Mouse (Mus musculus) neural tube, embryonic 11.5 days (tissue): ENCODE results near the gene Rrbp1. TPM values are rescaled to one million over a fixed set of nuclear protein-coding genes. Genes with fewer than 3 reads are reported as not detected.

Experiments
- ATAC-seq: fragments of 200-750 bp; cut with Nextera tagmentation; 2 replicates; pipeline ENCODE4 v1.8.0; 2017; ENCODE audit warnings: moderate number of reproducible peaks, mild to moderate bottlenecking, moderate TSS enrichment, moderate library complexity; ENCODE audit not compliant: insufficient read depth, low FRiP score, low TSS enrichment
- DNase-seq: peaks from one replicate; pipeline ENCODE4 v3.0.0-alpha.2; 2015; ENCODE audit warnings: low spot score
- H3K27ac ChIP-seq: fragments of 300-500 bp; sonication (generic); 2 replicates; pipeline ENCODE4 v1.5.1; 2014; ENCODE audit warnings: low read depth, mild to moderate bottlenecking, low read length
- H3K27me3 ChIP-seq: fragments of 300-500 bp; sonication (generic); 2 replicates; pipeline ENCODE4 v1.6.1; 2014; ENCODE audit warnings: mild to moderate bottlenecking, low read length, mixed read lengths; ENCODE audit not compliant: control insufficient read depth, insufficient read depth
- H3K36me3 ChIP-seq: fragments of 300-500 bp; sonication (generic); 2 replicates; pipeline ENCODE4 v1.6.1; 2014; ENCODE audit warnings: mild to moderate bottlenecking, low read length, moderate library complexity, mixed read lengths; ENCODE audit not compliant: control insufficient read depth, insufficient read depth
- H3K4me1 ChIP-seq: fragments of 300-500 bp; sonication (generic); 2 replicates; pipeline ENCODE4 v1.6.1; 2014; ENCODE audit warnings: low read length, mixed read lengths; ENCODE audit not compliant: control insufficient read depth, insufficient read depth
- H3K4me2 ChIP-seq: fragments of 300-500 bp; sonication (generic); 2 replicates; pipeline ENCODE4 v1.6.1; 2014; ENCODE audit warnings: low read depth, mild to moderate bottlenecking, moderate library complexity
- H3K4me3 ChIP-seq: fragments of 300-500 bp; sonication (generic); 2 replicates; pipeline ENCODE4 v1.5.1; 2014; ENCODE audit warnings: low read depth, low read length
- H3K9ac ChIP-seq: fragments of 300-500 bp; sonication (generic); 2 replicates; pipeline ENCODE4 v1.6.1; 2014; ENCODE audit warnings: mild to moderate bottlenecking, low read length
- H3K9me3 ChIP-seq: fragments of 300-500 bp; sonication (generic); 2 replicates; pipeline ENCODE4 v1.6.1; 2016; ENCODE audit warnings: low read length; ENCODE audit not compliant: control insufficient read depth
- WGBS: fragments of 180-500 bp; shearing (Covaris S2); extraction: QIAGEN DNeasy Blood & Tissue Kit; methylation state at CpG from one replicate; pipeline ENCODE4 v1.1.7; 2014; 5-methylcytosine and 5-hydroxymethylcytosine counted together
- polyA plus RNA-seq: library from polyadenylated mRNA; unstranded; fragments of >200 nt; fragmentation: Nextera tagmentation; extraction: Ambion mirVana; gene quantifications from 2 replicates; pipeline ENCODE4 v1.2.1, GENCODE M21; 2014

The Rrbp1 gene
- polyA plus RNA-seq, 1 experiment from 2014 or later, result 38.8 TPM

- H3K9me3 ChIP-seq, result no peaks in the 10 kb centered on the region
- no peak within 1 kb of the TSS for H3K9ac ChIP-seq
- no peak within 1 kb of the TSS for H3K4me3 ChIP-seq
- H3K27me3 ChIP-seq, result no peaks in the 10 kb centered on the region
- no peaks in the 10 kb centered on the region for H3K36me3 ChIP-seq
- no peaks in the 10 kb centered on the region for H3K4me1 ChIP-seq
- no peak within 1 kb of the TSS for H3K27ac ChIP-seq
- 89% methylated on average over 2 of the region's 2 CpGs for WGBS
- no peak within 1 kb of the TSS for H3K4me2 ChIP-seq
- DNase-seq, result no peak
- ATAC-seq, result no peak
These were observed 21.6 kb upstream of the Rrbp1 start, which contains the start of gene Banf2 for GRCm38 (mm10) chr2:144032664-144033063. Gene Banf2 (plus strand): TSS chr2:144033059.

GRCm38 (mm10) chr2:144030791-144031190 is 19.7 kb upstream of the Rrbp1 start:
- 89% methylated on average over 7 of the region's 7 CpGs for WGBS
- Histone ChIP-seq H3K27me3 (no peaks in the 10 kb centered on the region), H3K9me3 (no peaks in the 10 kb centered on the region), H3K36me3 (no peaks in the 10 kb centered on the region), H3K4me1 (no peaks in the 10 kb centered on the region), H3K4me3 (no peak overlapping the region), H3K9ac (no peak overlapping the region), H3K27ac (no peak overlapping the region), H3K4me2 (no peak overlapping the region)
- DNase-seq (no peak), ATAC-seq (no peak)

GRCm38 (mm10) chr2:144026456-144026855 is 15.4 kb upstream of the Rrbp1 start:
- no peak overlapping the region for H3K9ac ChIP-seq
- no peaks in the 10 kb centered on the region for H3K36me3 ChIP-seq
- DNase-seq, result no peak
- H3K27me3 ChIP-seq, result no peaks in the 10 kb centered on the region
- H3K4me3 ChIP-seq, result no peak overlapping the region
- WGBS, result 81% methylated on average over 4 of the region's 4 CpGs
- no peaks in the 10 kb centered on the region for H3K9me3 ChIP-seq
- no peak for ATAC-seq
- H3K27ac ChIP-seq, result no peak overlapping the region
- H3K4me2 ChIP-seq, result no peak overlapping the region
- no peaks in the 10 kb centered on the region for H3K4me1 ChIP-seq

- H3K4me1 ChIP-seq, result no peaks in the 10 kb centered on the region
- H3K27ac ChIP-seq, result no peak overlapping the region
- DNase-seq, result no peak
- no peak overlapping the region for H3K4me2 ChIP-seq
- no peaks in the 10 kb centered on the region for H3K36me3 ChIP-seq
- no peak overlapping the region for H3K9ac ChIP-seq
- H3K4me3 ChIP-seq, result no peak overlapping the region
- 93% methylated on average over 9 of the region's 9 CpGs for WGBS
- no peaks in the 10 kb centered on the region for H3K27me3 ChIP-seq
- no peak for ATAC-seq
- H3K9me3 ChIP-seq, result no peaks in the 10 kb centered on the region
These were observed 14.3 kb upstream of the Rrbp1 start for GRCm38 (mm10) chr2:144025361-144025760.

DNA sequence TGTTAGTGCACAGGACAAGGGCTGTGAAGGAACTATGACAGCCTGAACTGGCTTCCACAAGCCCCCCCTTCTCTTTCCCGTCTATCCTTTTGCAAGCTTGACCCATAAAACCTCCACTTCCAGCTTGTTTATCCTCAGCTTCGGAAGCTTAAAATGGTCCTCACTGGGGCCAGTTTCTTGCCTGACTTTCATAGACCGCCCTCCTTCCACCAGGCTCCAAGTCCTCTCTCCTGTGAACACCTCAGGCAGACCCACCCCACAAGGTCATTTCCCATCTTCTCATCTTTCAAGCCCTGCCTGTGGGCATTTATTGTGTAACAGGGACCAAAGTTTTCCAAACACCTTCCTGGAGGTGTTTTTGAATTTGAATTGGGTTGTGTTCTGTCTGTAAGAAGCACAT is 11.4 kb upstream of the Rrbp1 start:
- Histone ChIP-seq H3K9ac (no peak overlapping the region), H3K4me2 (no peak overlapping the region), H3K27me3 (no peaks in the 10 kb centered on the region), H3K4me3 (no peak overlapping the region), H3K9me3 (no peaks in the 10 kb centered on the region), H3K27ac (no peak overlapping the region), H3K36me3 (no peaks in the 10 kb centered on the region), H3K4me1 (no peaks in the 10 kb centered on the region)
- ATAC-seq (no peak), DNase-seq (no peak)
- 80% methylated on average over 3 of the region's 3 CpGs for WGBS

GRCm38 (mm10) chr2:144019971-144020370 is 8.9 kb upstream of the Rrbp1 start:
- DNase-seq, result no peak
- Histone ChIP-seq H3K36me3 (no peaks in the 10 kb centered on the region), H3K4me1 (no peaks in the 10 kb centered on the region), H3K4me3 (no peak overlapping the region), H3K4me2 (no peak overlapping the region), H3K9me3 (no peaks in the 10 kb centered on the region), H3K27me3 (no peaks in the 10 kb centered on the region), H3K27ac (no peak overlapping the region), H3K9ac (no peak overlapping the region)
- 56% methylated on average over 2 of the region's 2 CpGs for WGBS
- no peak for ATAC-seq

- Histone ChIP-seq H3K9ac (no peak overlapping the region), H3K27ac (no peak overlapping the region), H3K9me3 (no peaks in the 10 kb centered on the region), H3K36me3 (no peaks in the 10 kb centered on the region), H3K4me3 (no peak overlapping the region), H3K27me3 (no peaks in the 10 kb centered on the region), H3K4me1 (no peaks in the 10 kb centered on the region), H3K4me2 (no peak overlapping the region)
- no peak for ATAC-seq
- 87% methylated on average over 9 of the region's 9 CpGs for WGBS
- no peak for DNase-seq
These were observed 4.8 kb upstream of the Rrbp1 start for GRCm38 (mm10) chr2:144015861-144016260.

DNA sequence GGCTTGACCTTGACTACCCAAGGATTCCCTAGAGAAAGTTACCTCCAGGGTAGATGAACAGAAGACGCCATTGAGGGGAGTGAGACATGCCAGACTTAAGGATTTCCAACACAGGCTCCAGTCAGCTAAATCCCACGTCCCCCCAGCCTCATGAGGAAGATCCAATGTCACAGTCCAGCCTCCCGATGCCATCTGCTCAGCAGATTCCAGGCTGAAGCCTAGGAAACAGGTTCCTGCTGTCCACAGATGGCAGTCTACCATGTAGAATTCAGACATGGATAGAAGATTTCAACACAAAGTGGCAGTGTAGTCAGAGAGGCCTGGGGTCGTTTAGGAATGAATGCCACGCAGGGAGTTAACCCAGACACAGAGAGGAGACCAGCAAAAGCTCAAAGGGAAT is 3.4 kb upstream of the Rrbp1 start:
- Histone ChIP-seq H3K36me3 (no peaks in the 10 kb centered on the region), H3K4me1 (no peaks in the 10 kb centered on the region), H3K9ac (no peak overlapping the region), H3K4me2 (no peak overlapping the region), H3K27ac (no peak overlapping the region), H3K27me3 (no peaks in the 10 kb centered on the region), H3K4me3 (no peak overlapping the region), H3K9me3 (no peaks in the 10 kb centered on the region)
- ATAC-seq (no peak), DNase-seq (peak; percentile 17)
- 51% methylated on average over 5 of the region's 5 CpGs for WGBS

DNA sequence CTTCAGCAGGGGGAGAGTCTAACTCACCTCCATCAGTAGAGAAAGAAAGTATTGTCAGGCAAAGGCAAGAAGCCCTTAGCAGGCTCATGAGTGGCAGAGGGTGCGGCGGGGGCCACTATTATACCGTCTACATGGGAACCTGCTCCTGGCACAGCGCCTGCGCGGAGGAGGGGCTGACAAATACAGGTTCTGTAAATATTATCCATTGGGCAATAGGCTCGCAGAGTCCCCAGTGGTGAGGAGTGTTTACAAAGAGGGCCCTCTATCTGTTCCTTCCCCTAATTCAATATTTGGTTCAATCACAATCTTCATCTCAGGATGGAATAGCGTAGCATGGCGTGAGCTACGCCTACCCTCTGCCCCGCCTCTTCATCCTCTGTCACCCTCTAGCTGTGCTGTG is 3.0 kb upstream of the Rrbp1 start:
- no peak overlapping the region for H3K4me3 ChIP-seq
- H3K4me2 ChIP-seq, result no peak overlapping the region
- ATAC-seq (no peak), DNase-seq (no peak)
- H3K27ac ChIP-seq, result no peak overlapping the region
- H3K9me3 ChIP-seq, result no peaks in the 10 kb centered on the region
- H3K9ac ChIP-seq, result no peak overlapping the region
- H3K36me3 ChIP-seq, result no peaks in the 10 kb centered on the region
- no peaks in the 10 kb centered on the region for H3K27me3 ChIP-seq
- no peaks in the 10 kb centered on the region for H3K4me1 ChIP-seq
- WGBS, result 86% methylated on average over 11 of the region's 11 CpGs
